Mouse (Mus musculus) stomach, embryonic 15.5 days (tissue): ENCODE data around the gene Pcdh9. TPM values are rescaled to one million over a fixed set of nuclear protein-coding genes. Genes with fewer than 3 reads are reported as not detected.
"Not testable (repeated sequence)": the region's sequence is repeated elsewhere in the genome, so short reads cannot be mapped to it uniquely, and the experiment has no call there.

ENCODE experiments used
- ATAC-seq: fragments of 200-750 bp; cut with Nextera tagmentation; 2 replicates; pipeline ENCODE4 v1.8.0; 2017; ENCODE audit warnings: low read depth, moderate number of reproducible peaks, moderate TSS enrichment; ENCODE audit not compliant: insufficient read depth, low FRiP score
- H3K27ac ChIP-seq: fragments of 300-500 bp; sonication (generic); 2 replicates; pipeline ENCODE4 v1.5.1; 2015; ENCODE audit warnings: mild to moderate bottlenecking, inconsistent platforms
- H3K27me3 ChIP-seq: fragments of 300-500 bp; sonication (generic); replicated peaks from 2 replicates; pipeline ENCODE4 v1.6.1; 2015; ENCODE audit warnings: inconsistent platforms
- H3K36me3 ChIP-seq: fragments of 300-500 bp; sonication (generic); 2 replicates; pipeline ENCODE4 v1.6.1; 2015; ENCODE audit warnings: inconsistent platforms
- H3K4me1 ChIP-seq: fragments of 300-500 bp; sonication (generic); 2 replicates; pipeline ENCODE4 v1.6.1; 2015; ENCODE audit warnings: inconsistent platforms
- H3K4me2 ChIP-seq: fragments of 300-500 bp; sonication (generic); 2 replicates; pipeline ENCODE4 v1.6.1; 2015; ENCODE audit warnings: mild to moderate bottlenecking, inconsistent platforms
- H3K4me3 ChIP-seq: fragments of 300-500 bp; sonication (generic); replicated peaks from 2 replicates; pipeline ENCODE4 v1.5.1; 2015; ENCODE audit warnings: inconsistent platforms
- H3K9ac ChIP-seq: fragments of 300-500 bp; sonication (generic); 2 replicates; pipeline ENCODE4 v1.6.1; 2015; ENCODE audit warnings: inconsistent platforms
- H3K9me3 ChIP-seq: fragments of 300-500 bp; sonication (generic); 2 replicates; pipeline ENCODE4 v1.6.1; 2016; ENCODE audit warnings: inconsistent platforms
- WGBS: fragments of 180-500 bp; shearing (Covaris S2); methylation state at CpG from one replicate; pipeline ENCODE4 v1.1.7; 2015; 5-methylcytosine and 5-hydroxymethylcytosine counted together
- polyA plus RNA-seq: library from polyadenylated mRNA; unstranded; fragments of >200 nt; fragmentation: Nextera tagmentation; extraction: Ambion mirVana; gene quantifications from 2 replicates; pipeline ENCODE4 v1.2.1, GENCODE M21; 2015

The Pcdh9 gene
- polyA plus RNA-seq, 1 experiment from 2014 or later = 21.8 TPM

- 90% methylated on average over 7 of the region's 15 CpGs for WGBS
- not testable (repeated sequence) for ATAC-seq, H3K9me3 ChIP-seq, H3K4me1 ChIP-seq, H3K4me2 ChIP-seq, H3K27me3 ChIP-seq, H3K36me3 ChIP-seq, H3K4me3 ChIP-seq, H3K9ac ChIP-seq, H3K27ac ChIP-seq
These were observed 675.6 kb downstream of the Pcdh9 start for GRCm38 (mm10) chr14:93214846-93215245.

GRCm38 (mm10) chr14:93199791-93200190 lies 690.7 kb downstream of the Pcdh9 start:
- H3K9me3 ChIP-seq = no peaks in the 10 kb centered on the region
- H3K4me2 ChIP-seq = no peak overlapping the region
- H3K9ac ChIP-seq = no peak overlapping the region
- 41% methylated on average over 2 of the region's 2 CpGs for WGBS
- no peak for ATAC-seq
- H3K4me3 ChIP-seq = no peak overlapping the region
- H3K36me3 ChIP-seq = no peaks in the 10 kb centered on the region
- H3K27me3 ChIP-seq = no peaks in the 10 kb centered on the region
- no peaks in the 10 kb centered on the region for H3K4me1 ChIP-seq
- H3K27ac ChIP-seq = no peak overlapping the region

GRCm38 (mm10) chr14:93182606-93183491 lies 707.6 kb downstream of the Pcdh9 start:
- ATAC-seq = no peak
- no peaks in the 10 kb centered on the region for H3K4me1 ChIP-seq
- 85% methylated on average over 9 of the region's 9 CpGs for WGBS
- no peaks in the 10 kb centered on the region for H3K9me3 ChIP-seq
- no peak overlapping the region for H3K27ac ChIP-seq
- no peaks in the 10 kb centered on the region for H3K27me3 ChIP-seq
- H3K4me3 ChIP-seq = no peak overlapping the region
- no peak overlapping the region for H3K9ac ChIP-seq
- H3K36me3 ChIP-seq = no peaks in the 10 kb centered on the region
- H3K4me2 ChIP-seq = no peak overlapping the region

- no peaks in the 10 kb centered on the region for H3K9me3 ChIP-seq
- H3K4me1 ChIP-seq = no peaks in the 10 kb centered on the region
- H3K27ac ChIP-seq = no peak overlapping the region
- no peak overlapping the region for H3K4me3 ChIP-seq
- ATAC-seq = no peak
- H3K36me3 ChIP-seq = no peaks in the 10 kb centered on the region
- no peaks in the 10 kb centered on the region for H3K27me3 ChIP-seq
- H3K9ac ChIP-seq = no peak overlapping the region
- H3K4me2 ChIP-seq = no peak overlapping the region
These were observed 721.3 kb downstream of the Pcdh9 start for GRCm38 (mm10) chr14:93169201-93169600.

GRCm38 (mm10) chr14:93168367-93168766 lies 722.1 kb downstream of the Pcdh9 start:
- Histone ChIP-seq H3K4me3 (no peak overlapping the region), H3K9me3 (no peaks in the 10 kb centered on the region), H3K4me1 (no peaks in the 10 kb centered on the region), H3K27me3 (no peaks in the 10 kb centered on the region), H3K9ac (no peak overlapping the region), H3K4me2 (no peak overlapping the region), H3K27ac (no peak overlapping the region), H3K36me3 (no peaks in the 10 kb centered on the region)
- WGBS = 48% methylated on average over 2 of the region's 2 CpGs
- no peak for ATAC-seq

GRCm38 (mm10) chr14:93143414-93143813 lies 747.1 kb downstream of the Pcdh9 start:
- H3K27me3 ChIP-seq = no peaks in the 10 kb centered on the region
- 83% methylated on average over 6 of the region's 6 CpGs for WGBS
- H3K4me3 ChIP-seq = no peak overlapping the region
- no peak overlapping the region for H3K27ac ChIP-seq
- H3K9me3 ChIP-seq = no peaks in the 10 kb centered on the region
- no peaks in the 10 kb centered on the region for H3K4me1 ChIP-seq
- H3K9ac ChIP-seq = no peak overlapping the region
- H3K36me3 ChIP-seq = no peaks in the 10 kb centered on the region
- no peak overlapping the region for H3K4me2 ChIP-seq
- no peak for ATAC-seq

- Histone ChIP-seq H3K4me1 (no peaks in the 10 kb centered on the region), H3K4me2 (no peak overlapping the region), H3K27ac (no peak overlapping the region), H3K9ac (no peak overlapping the region), H3K27me3 (no peaks in the 10 kb centered on the region), H3K36me3 (no peaks in the 10 kb centered on the region), H3K4me3 (no peak overlapping the region), H3K9me3 (no peaks in the 10 kb centered on the region)
- 83% methylated on average over 4 of the region's 4 CpGs for WGBS
- no peak for ATAC-seq
These were observed 748.4 kb downstream of the Pcdh9 start for GRCm38 (mm10) chr14:93142076-93142475.

GRCm38 (mm10) chr14:93126993-93127392 lies 763.5 kb downstream of the Pcdh9 start:
- H3K4me3 ChIP-seq = no peak overlapping the region
- 79% methylated on average over 3 of the region's 3 CpGs for WGBS

GRCm38 (mm10) chr14:93102755-93103154 lies 787.7 kb downstream of the Pcdh9 start:
- Histone ChIP-seq H3K4me3 (no peak overlapping the region), H3K36me3 (no peaks in the 10 kb centered on the region), H3K4me2 (no peak overlapping the region), H3K27me3 (no peaks in the 10 kb centered on the region), H3K27ac (no peak overlapping the region), H3K9ac (no peak overlapping the region), H3K9me3 (no peaks in the 10 kb centered on the region), H3K4me1 (no peaks in the 10 kb centered on the region)
- no peak for ATAC-seq
- 61% methylated on average over 2 of the region's 2 CpGs for WGBS

More at GRCm38 (mm10) chr14:93126993-93127392, 763.5 kb downstream of the Pcdh9 start:
- H3K4me2 ChIP-seq = no peak overlapping the region
- H3K27me3 ChIP-seq = no peaks in the 10 kb centered on the region
- H3K9ac ChIP-seq = no peak overlapping the region
- H3K9me3 ChIP-seq = no peaks in the 10 kb centered on the region
- H3K4me1 ChIP-seq = no peaks in the 10 kb centered on the region
- no peak overlapping the region for H3K27ac ChIP-seq
- H3K36me3 ChIP-seq = no peaks in the 10 kb centered on the region
- no peak for ATAC-seq

GRCm38 (mm10) chr14:93095081-93095480 lies 795.4 kb downstream of the Pcdh9 start:
- WGBS = 27% methylated on average over 2 of the region's 2 CpGs

GRCm38 (mm10) chr14:93092806-93093205 lies 797.7 kb downstream of the Pcdh9 start:
- H3K9ac ChIP-seq = no peak overlapping the region
- ATAC-seq = no peak
- H3K4me3 ChIP-seq = no peak overlapping the region
- H3K36me3 ChIP-seq = no peaks in the 10 kb centered on the region
- H3K27me3 ChIP-seq = no peaks in the 10 kb centered on the region
- no peak overlapping the region for H3K27ac ChIP-seq
- H3K4me1 ChIP-seq = no peaks in the 10 kb centered on the region
- 66% methylated on average over 4 of the region's 4 CpGs for WGBS
- H3K9me3 ChIP-seq = no peaks in the 10 kb centered on the region
- H3K4me2 ChIP-seq = no peak overlapping the region

More at GRCm38 (mm10) chr14:93095081-93095480, 795.4 kb downstream of the Pcdh9 start:
- ATAC-seq = no peak
- Histone ChIP-seq H3K36me3 (no peaks in the 10 kb centered on the region), H3K9ac (no peak overlapping the region), H3K27me3 (no peaks in the 10 kb centered on the region), H3K4me2 (no peak overlapping the region), H3K4me3 (no peak overlapping the region), H3K4me1 (no peaks in the 10 kb centered on the region), H3K9me3 (no peaks in the 10 kb centered on the region), H3K27ac (no peak overlapping the region)

- Histone ChIP-seq H3K4me1 (no peaks in the 10 kb centered on the region), H3K4me3 (no peak overlapping the region), H3K27me3 (no peaks in the 10 kb centered on the region), H3K9ac (no peak overlapping the region), H3K36me3 (no peaks in the 10 kb centered on the region), H3K9me3 (no peaks in the 10 kb centered on the region), H3K27ac (no peak overlapping the region), H3K4me2 (no peak overlapping the region)
- ATAC-seq = no peak
- WGBS = 76% methylated on average over 2 of the region's 2 CpGs
These were observed 804.8 kb downstream of the Pcdh9 start for GRCm38 (mm10) chr14:93085646-93086045.
